Mouse (Mus musculus): Measurements from ENCODE around the gene Pex11g. TPM values are rescaled to one million over a fixed set of nuclear protein-coding genes. Genes with fewer than 3 reads are reported as not detected.

Gene Pex11g
- total RNA-seq, 4 experiments from 2014 or later, result 10.4 to 20.2 (median 12.1) TPM

DNA sequence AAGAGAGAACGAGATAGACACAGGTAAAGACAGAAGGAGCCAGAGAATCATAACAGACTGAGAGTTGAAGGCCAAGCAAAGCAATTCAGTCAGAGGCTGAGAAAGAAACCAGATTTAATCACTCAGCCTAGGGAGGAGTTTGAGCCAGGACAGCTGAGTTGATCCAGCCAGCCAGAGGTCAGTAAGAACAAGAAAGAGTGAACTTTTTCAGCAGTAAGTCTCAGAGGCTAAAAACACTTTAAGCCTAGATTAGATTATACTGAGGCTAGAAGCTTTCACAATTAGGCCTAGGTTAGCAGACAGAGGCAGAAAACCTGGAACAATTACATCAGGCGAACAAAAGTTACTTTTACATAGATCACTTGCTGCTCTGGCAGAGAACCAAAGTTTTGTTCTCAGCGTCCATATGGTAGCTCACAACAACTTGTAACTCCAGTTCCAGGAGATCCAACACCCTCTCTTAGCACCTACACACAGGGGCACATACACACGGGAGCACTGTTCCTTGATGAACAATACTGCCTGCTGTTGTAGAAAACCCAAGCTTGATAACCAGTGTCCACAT is 12.8 kb upstream of the Pex11g start:
- no peak for DNase-seq

DNA sequence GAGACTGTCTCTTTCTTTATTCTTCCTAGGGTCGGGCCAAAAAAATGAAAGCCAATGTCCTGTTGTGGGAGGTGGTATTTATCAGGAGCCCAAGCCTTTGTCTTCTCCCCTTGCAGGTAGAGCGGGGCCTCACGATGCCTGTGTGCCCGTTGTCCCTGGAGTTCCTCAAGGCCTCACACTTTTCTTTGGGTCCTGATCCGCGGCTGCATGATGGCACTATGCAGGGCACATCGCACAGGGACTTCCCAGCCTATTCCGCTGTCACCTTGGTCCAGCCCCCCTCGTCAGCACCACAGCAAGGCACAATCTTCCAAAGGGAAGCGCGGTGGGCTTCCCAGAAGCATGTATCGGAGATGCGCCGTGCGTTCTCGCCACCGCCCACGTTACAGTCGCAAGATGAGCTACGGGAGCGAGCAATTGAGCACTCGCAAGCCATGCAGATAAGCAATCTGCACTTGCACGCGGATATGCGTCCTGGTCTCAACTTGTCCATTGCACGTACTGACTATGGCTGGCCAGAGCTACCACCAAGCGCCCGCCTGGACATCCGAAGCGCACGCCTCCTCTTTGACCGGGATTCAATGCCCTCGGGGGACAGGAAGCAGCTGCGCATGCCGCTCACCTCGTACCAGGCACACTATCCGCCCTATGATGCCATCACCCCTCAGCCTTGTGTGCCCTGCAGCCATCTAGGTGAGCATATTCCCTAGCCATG is 8.4 kb upstream of the Pex11g start:
- DNase-seq, result no peak

DNA sequence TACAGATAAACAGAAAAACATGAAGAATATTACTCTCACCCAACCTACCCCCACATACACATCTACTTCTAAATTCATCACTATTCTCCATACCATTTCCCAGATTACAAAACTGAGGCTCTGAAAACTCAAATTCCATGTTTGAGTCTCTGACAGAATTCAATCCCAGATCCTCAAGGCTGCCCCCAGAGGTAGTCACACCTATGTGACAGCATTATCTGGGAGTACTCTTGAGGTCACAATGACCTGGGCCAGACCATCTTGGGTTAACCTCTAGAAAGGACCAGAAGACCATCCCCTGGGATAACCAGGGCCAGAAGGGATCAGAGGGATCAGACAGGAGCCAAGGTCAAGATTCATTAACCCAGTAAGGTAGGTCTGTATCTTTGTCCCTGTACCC is 3.1 kb upstream of the Pex11g start, which contains the start of gene Tex45:
Tex45 (plus strand) TSS at position 301 of the 400 bp plus-strand sequence.
- DNase-seq, result no peak

DNA sequence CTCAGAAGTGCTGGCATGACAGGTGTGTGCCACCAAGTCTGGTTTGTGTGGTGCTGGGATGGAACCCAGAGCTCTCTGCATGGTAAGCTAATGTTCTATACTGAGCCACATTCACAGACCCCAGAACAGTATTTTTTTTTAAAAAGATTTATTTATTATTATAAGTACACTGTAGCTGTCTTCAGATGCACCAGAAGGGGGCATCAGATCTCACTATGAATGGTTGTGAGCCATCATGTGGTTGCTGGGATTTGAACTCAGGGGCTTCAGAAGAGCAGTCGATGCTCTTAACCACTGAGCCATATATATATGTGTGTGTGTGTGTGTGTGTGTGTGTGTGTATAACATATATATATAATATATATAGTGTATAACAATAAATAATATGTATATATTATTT is 1.4 kb upstream of the Pex11g start:
- no peak for DNase-seq

DNA sequence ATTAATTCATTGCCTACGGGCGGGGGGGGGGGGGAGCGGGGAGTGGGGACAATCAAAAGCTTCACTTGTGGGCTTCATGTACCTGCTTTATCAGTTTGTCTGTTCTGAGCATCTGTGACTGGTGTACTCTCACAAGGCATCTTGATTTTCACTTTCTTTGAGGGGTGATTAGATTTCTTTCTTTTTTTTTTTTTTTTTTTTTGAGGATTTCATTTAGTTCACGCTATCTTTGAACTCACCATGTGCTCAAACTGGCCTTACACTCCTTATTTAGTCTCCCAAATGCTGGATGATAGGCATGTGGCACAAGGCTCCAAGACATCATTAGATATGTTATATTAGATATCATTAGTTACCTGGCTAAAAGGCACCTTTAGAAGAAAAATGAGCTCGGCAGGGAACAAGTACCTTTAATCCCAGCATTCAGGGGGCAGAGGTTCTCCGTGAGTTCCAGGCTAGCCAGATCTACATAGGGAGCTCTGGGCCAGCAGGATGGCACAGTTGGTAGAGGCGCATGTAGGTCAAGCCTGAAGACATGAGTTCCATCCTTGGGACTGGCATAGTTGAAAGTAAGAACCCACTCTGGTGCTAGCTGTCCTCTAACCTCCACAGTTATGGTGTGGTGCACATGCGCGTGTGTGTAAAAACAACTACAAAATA is 536 bp upstream of the Pex11g start:
- no peak for DNase-seq

DNA sequence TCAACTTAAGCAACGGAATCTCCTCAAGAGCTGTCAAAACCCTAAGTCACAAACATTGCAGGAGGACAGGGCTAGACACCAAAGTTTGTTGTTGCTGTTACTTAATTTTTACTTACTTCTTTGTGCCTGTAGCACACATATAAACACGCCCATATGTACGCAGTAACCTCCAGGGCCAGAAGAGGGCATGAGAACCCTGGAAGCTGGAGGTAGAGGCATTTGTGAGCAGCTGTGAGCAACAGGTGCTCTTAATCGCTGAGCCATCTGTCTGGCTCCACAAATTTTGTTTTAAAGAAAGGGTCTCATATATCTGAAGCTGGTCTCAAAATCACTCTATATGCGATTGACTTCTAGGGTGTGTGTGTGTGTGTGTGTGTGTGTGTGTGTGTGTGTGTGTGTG is 3.2 kb downstream of the Pex11g start:
- no peak for DNase-seq

DNA sequence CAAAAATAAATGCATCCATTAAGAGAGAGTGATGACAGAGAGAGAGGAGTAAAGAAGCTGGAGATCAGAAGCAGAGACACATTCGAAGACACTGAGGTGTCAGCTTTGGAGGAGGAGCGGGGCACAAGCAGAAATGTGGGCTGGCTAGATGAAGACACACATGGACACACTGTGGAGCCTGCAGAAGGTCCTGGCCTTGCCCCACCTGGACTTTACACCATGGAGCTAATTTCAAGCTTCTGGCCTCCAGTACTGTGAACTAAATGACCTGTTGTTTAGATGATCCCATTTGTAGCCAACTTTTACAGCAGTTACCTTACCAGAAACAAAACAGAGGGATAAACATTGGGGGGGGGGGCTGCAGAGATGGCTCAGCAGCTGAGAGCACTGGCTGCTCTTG is 4.2 kb downstream of the Pex11g start:
- no peak for DNase-seq

DNA sequence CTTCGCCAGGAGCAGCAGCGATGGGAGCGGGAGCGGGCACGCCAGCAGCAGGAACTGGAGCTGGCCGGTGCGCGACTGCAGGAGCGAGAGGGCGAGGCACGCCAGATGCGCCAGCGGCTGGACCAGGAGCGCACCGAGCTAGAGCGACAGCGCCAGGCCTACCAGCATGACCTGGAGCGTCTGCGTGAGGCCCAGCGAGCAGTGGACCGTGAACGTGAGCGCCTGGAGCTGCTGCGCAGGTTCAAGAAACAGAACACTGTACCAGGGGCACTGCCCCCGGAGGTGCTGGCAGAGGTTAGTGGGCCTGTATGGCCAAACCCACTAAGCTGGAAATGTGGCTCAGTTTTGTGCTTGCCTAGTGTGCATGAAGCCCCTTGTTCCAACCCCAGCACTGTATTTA is 15.5 kb downstream of the Pex11g start:
- no peak for DNase-seq

DNA sequence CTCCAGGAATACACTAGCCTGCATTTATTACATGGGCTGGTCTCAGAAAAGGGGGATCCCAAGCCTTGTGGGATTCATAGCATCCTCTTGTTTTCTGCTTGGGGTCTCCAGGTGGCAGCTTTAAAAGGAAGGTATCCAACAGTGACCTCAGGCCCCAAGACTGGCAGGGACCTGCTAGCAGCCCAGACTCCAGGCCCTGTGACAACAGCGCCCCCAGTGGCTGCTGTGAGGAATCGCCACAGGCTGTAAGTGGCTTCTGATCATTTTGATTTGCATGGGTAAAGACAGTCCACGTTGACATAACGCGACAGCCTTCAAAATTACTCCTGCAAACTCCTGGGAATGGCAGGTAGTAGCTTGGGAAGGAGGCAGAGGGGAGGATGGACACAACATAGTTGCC is 16.8 kb downstream of the Pex11g start:
- peak; percentile 26 for DNase-seq

DNA sequence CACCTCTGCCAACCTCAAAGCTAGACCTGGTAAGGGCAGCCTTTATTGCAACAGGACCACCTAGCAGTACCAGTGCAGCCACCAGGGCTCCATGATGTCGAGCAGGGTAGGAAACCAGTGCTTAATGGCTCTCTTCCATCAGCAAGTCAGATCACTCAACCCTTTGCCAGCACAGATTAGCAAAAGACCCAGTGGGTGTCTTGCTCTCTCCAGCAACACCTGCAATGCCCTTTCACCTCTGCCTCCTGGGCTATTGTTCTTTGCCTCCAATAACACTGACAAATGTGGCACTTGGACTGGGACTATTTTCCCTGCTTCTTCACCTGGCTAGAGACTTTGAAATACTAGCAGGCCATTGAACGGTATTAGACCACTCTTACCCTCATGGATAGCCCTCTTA is 18.3 kb downstream of the Pex11g start:
- DNase-seq, result no peak

DNA sequence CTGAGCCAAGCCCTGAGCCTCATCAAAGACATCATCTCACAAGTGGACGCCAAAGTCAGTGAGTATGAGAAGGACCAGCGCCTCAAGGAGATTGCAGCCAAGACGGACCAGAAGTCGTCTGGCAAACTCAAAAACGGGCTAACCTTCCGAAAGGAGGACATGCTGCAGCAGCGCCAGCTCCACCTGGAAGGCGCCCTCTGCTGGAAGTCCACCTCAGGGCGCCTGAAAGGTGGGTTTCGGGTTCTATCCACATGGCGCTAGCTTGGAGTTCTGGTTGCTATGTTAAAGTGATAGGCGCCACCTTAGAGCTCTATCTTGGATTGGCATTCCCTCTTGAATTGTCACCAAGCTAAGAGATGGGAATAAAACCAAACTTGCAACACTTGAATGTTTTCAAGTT is 28.0 kb downstream of the Pex11g start:
- no peak for DNase-seq

DNA sequence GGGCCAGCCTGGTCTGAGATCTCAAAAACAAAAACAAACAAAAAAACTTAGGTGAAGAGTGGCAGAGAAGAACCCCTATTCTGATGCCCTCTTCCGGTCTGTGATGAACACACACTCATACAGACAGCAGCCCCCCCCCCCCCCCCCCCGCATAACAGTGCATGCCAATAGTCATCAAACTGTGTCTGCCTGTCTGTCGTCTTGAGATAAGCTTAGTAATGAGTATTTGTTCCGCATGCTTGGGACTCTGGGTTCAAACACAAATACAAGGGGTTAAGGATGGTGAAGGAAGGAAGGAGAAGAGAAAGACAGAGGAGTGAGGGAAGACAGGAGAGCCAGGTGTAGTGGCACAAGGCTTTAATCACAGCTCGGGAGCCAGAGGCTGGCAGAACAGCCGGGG is 31.0 kb downstream of the Pex11g start:
- DNase-seq, result no peak

DNA sequence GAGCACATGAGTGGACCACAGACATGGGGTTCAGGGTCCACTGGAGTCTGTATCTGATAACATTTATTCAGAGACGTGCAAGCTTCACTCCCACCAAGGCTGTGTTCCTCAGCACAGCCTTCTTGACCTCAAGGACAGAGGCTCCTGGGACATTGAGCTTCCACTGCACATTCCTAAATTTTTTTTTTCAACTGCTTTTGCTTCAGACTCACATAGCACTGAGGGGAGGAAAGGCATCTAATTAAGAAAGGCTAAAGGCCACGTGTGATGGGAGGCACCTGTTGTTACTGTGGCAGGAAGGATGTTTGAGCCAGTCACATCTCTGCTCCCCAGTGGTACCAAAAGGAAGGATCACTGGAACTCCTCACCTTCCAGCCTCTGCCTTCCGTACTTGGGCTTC is 36.4 kb downstream of the Pex11g start:
- no peak for DNase-seq

DNA sequence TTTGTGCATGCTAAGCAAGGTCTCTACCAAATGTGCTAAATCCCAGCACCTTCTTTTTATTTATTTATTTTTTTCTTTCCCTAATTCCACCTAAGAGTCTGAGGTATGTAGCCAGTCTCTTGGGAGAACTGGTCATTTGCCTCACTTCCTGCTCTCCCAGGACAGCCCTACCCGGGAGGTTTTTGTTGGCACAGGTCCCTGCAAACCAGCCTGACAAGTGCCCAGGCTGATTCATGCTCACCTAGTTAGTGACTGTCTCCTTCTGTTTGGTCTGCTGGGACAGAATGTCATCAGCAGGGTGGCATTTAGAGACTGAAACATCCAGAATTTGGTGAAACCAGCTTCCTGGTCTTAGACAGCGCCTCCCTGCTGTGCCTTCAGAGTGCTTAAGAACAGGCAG is 37.5 kb downstream of the Pex11g start:
- peak; percentile 61 for DNase-seq

DNA sequence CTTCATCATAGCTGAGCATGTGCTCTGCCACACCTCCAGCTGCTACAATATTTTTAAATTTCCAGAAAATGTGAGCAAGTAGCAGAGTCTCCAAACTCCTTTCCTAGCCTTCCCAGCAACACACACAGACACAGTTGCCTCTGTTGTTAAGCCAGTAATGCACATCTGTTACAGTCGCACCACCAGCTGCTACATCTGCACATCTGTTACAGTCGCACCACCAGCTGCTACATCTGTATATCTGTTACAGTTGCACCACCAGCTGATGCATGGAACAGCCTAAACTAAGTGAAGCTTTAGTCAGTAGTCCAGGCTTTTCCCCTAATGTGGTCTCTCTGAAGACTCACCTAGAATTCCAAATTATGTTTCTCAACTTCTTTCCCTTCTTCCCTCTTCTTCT is 39.1 kb downstream of the Pex11g start:
- DNase-seq, result no peak

DNA sequence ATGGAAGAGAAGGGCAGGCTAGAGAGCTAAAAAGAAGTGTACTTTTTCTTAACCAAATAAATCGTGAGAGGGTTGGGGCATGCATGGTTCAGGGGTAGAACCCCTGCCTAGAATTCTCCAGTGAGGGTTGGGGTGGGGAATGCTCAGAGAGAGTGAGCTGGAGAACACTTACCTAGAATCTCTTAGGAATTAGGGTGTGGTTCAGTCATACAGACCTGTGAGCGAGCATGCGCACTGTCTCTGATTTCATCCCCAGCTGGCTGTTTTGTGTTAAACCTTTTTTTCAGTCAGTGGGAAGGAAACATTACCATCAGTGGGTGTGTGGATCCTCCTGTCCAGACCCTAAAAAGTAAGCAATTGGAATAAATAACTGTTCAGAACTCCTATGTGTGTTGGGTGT is 41.3 kb downstream of the Pex11g start:
- no peak for DNase-seq

DNA sequence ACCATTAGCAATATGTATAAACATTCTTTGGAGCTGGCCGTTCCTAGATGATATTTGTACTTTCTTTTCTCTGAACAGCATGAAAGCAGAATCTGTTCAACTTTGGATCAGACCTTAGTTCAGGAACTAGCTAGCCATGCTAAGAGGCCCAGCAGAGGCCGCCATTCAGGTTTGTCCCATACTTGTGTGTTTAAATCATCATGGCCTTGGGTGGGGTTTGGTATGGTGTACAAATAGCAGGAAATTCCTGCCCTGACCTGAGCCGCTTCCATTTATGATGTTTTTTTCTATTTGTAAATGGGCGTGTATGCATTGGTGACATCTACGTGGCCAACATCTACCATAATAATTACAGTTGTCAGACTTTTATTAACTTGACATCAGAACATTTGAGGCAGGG is 42.3 kb downstream of the Pex11g start:
- no peak for DNase-seq

DNA sequence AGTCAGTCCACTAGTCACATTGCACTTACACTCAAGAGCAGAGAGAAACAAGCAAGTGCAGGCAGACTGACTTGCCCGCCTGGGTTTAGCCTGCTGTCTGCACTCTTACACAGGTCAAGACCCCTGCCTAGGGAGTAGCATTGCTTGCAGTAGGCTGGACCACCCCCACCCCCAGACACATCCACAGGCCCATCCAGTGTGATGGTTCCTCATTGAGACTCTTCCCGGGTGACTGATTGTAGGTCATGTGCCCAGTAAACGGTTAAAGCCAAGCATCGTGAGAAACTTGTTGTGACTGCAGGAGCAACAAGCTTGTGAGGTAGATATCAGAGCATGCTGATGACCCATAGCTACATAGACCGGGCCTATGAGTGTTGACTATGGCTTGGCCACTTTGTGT is 46.0 kb downstream of the Pex11g start:
- DNase-seq, result no peak

DNA sequence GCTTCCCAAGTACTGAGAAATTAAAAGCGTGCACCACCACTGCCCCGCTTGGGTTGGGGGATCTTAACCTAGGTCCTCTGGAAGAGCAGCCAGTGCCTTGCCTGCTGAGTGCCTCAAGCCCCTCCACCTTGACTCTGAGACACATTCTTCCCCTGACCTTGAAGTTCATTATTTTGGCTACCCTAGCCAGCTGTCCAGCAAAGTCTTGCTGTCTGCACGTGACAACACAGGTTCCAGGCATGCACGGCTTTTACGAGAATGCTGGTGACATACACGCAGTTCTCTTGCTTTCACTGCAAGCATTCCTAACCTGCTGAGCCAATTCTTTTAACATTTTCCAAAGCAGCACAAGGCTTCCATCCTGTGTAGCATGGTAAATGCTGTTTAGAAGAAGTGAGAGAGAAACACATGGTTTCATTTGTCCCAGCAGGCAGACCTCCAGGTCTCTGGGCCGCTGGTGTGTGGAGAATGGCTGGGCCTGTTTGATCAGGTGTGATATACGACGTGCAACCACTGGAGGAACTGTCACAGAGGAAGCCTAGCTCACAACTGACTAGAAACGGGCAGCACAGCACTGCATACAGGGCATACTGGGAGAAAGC is 47.3 kb downstream of the Pex11g start:
- DNase-seq, result no peak

DNA sequence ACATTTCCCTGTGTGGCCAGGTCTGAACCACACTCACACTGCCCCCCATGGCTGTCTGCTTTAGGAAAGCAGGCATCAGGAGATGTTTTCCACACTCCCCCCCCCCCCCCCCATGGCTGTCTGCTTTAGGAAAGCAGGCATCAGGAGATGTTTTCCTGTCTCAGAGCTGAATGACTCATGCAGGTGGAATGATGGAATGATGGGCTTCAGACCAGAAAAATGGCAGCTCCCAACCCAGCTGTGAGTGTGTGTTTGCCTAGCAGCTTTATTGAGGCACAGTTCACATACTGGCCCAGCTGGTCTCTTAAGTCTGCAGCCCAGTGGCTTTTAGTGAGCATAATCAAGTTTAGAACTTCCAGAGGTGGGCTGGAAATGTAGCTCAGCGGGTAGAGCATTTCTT is 49.4 kb downstream of the Pex11g start:
- DNase-seq, result no peak

DNA sequence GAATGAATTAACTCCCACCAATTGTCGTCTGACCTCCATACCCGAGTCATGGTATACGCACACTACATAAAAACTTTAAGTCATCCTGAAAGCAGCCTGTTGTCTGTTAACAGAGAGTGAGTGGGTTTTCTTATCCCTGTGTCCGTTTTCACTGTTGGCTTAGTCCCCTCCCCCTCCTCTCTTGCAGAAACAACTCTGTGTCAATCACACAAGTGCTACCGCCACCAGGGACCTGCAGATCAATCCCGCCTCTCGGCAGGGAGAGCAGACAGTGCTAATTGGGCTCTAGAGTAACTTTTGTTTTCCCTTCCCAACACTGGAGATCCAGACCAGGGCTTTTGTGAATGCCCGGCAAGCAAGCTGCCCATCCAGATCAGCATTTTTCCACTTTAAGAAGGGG is 50.0 kb downstream of the Pex11g start:
- no peak for DNase-seq

DNA sequence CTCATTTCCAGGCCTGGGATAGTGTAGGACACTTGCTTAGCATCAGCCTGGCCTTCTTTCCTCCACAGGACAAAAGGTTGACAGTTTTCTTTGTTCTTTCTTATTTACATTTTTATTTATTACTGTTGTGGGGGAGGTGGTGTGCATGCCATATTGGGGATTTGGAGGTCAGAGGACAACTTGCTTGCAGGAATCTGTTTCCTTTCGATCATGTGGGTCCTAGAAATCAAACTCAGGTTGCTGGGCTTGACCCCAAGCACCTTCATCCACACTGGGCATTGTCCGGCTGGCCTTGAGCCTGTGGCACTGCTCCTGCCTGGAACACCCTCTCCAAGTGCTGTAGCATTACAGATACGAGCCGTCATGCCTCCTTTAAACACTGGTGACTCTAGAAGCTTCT is 50.6 kb downstream of the Pex11g start:
- DNase-seq, result no peak

DNA sequence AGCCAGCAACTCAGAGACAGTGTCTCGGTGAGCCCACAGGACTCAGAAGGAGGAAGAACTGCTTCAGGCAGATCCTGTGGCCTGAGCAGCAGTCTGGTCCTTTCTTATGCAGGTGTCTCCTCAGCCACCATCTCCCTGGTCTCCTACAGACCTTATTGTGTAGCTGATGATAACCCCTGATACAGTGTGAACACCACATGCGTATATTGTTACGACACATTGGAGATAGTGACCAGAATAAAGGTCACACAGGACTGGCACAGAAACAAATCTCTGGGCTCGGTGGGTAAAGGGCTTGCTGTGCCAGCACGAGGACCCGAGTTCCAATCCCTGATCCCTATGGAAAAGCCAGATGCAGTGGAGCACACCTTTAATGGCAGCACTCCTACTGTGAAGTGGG is 51.8 kb downstream of the Pex11g start:
- no peak for DNase-seq

DNA sequence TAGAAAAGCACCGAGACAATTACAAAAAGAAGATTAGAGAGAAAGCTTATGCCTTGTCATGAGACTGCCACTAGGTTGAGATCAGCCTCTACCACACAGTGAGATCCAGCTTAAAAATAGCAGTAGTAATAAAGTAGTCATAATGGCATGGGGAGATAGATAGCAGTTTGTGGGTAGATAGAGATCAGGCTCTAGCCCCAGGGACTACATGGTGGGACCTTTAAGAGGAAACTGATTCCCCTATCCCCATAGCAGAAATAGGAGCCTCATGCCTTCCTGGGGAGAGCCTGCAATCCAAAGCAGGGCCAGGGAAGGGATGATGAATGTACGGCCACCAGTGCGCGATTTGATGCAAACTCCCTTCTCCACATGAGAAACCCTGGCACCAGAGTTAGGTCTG is 52.2 kb downstream of the Pex11g start:
- DNase-seq, result no peak

Data from adrenal gland, adult 8-10 months (tissue).